Mouse (Mus musculus) right cerebral cortex, postnatal 25 days (tissue): ENCODE measurements at regions not wholly inside any gene's neighbourhood (a gene's known extent, or its start where the extent isn't known, plus 50 kb on each side); places are given as distances from the start of the nearest gene placed in this dataset.
A peak's percentile ranks its signal among the peaks of the same experiment; 100 is the strongest.

Experiments
- DNase-seq: peaks from one replicate; pipeline ENCODE4 v3.0.0; 2022

DNA sequence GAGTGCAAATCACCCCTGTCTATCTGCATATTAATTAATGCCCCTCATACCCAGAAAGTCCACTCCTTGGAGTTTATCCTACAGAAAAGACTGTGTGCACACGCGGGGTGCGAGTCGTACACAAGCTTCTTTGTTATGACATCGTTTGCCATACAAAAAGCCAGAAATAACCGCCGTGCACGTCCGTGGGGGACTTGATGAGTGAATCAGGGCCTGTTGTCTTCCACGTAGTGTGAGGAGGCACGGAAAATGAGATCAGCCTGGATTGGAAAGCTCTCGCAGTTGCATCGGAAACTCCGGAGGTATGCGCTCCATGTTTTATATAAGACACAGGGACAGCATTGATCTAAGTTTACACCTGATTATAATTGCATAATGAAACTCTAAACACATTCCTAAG lies 120.3 kb downstream of the Etnk1 start:
- peak; percentile 22 for DNase-seq

DNA sequence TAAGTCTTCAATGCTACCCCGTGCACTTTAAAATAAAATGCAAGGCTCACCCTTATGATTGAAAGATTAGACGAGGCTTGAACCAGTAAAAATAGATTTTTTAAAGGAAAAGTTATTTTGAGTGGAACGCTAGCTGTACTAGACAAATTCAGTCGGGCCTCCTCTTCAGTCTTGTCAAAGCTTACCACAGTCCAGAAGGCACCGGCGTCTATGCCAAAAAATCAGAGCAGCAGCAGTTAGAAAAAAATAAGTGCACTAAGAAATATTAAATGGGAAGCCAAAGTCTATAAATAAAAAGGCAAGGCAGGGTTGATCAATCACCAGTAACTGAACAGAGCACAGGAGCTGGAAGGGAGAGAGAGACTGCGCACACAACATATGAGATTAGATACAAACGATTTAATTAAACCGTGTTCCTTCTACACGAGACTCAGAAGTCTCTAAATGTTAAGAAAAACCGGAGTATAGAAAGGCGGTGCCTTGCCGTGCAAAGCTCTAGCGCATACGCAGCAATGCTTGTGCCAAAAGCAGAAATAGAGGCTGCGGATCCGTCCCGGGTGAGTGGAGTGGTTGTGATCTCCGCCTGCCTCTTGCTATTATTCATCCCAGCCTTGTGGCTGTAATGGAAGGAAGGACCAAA lies 121.6 kb downstream of the Etnk1 start:
- peak; percentile 48 for DNase-seq

DNA sequence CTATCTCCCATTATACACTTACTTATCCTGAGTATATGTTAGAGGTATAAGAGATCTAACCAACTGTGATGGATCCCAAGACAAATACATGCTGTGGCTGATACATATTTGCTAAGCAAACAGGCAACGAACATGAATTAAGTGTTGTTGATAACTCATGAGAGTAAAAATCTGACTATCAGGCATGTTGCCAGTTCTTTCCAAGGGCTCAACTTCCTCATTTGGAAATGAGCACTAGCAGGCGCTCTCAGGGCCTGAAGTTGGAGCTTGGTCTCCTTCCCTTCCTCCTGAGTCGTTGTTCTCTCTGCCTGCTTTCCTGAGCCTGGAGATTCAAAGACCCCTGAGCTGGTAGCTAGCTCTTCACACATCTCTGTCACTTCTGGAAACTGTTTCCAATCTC lies 126.6 kb downstream of the Etnk1 start:
- no peak for DNase-seq

DNA sequence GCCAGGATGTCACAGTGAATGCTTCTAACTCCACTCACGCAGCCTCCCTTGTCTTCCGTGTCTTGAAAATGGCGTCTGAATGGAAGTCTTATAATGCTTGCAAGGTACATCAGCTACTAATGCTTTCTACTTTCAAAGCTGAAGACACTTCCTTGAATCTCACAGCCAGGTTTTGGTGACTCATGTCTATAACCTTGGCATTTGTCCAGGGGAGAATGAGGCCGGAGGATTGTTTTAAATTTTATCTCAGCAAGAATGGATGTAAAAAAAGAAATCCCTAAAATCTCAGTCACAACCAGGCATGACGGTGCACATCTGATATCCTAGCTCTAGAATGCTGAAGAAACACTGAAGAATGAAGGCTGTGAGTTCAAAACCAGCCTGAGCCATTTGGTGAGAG lies 131.4 kb downstream of the Etnk1 start:
- DNase-seq: no peak

DNA sequence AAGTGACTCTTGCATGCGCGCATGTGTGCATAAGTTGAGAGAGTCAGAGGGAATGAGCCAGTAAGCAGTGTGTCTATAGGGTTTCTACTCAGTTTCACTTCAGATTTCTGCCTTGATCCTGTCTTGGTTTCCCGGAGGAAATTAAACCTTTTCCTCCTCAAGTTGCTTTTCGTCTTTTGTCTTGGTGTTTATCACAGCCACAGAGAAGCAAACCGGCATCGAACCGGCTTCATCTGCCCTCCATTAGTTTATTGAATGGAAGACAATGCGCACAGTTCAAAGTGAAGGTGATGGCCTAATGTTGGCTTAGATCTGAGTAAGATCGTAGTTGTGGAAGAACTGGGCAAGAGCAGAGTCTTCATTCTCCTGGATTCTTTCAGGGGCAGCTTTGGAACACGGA lies 134.4 kb downstream of the Etnk1 start:
- no peak for DNase-seq

DNA sequence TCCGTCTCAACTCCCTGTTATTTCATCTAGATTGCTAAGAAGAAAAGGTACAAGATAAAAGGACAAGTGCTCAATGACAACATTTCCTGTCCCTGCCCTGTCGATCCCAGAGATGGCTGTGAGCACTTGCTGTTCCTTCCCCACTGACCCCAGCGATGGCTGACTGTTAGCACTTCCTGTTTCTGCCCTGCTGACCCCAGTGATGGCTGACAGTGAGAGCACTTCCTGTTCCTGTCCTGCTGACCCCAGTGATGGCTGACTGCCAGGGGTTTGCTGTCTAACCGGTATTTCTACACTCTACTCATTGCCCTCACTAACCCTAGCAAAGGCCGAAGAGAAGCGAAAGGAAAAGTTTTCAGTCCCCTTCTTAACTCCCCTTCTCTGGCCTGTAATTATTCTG lies 140.3 kb downstream of the Etnk1 start:
- DNase-seq: no peak

DNA sequence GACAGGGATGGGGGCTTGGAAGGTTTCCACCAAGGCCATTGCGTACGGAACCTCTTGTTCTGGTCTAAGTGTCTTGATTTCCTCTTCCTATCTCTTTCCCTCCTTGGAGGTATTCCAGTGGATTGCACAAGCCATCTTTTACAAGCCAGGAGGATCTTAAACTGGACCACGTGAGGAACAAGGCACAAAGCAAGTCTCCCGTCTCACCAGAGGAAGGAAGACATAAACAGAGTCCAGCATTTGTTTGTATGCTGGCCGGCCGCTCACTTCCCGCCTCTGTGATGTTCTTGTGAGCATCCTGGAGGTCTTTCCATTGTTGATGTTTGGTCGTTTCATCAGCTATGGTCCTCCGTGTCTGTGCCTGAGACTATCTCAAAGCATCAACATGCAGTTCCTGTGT lies 148.8 kb downstream of the Etnk1 start:
- no peak for DNase-seq

DNA sequence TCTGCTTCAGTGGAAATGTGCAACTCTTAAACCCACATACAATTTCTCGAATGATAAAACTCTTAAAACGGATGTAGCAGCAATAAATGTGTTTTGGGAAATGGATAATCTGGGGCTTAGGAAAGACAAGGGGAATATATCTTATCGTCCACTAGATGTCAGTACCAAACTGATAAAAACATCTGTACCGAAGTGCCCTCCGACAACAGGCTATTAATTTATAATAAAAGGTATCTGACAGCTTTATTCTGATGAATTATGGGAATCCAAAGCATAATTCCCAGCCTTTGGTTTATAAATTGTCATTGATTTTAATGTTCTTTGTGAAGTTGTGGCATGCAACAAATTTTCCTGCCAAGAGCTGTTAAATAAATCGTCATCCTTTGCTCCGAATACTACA lies 153.4 kb downstream of the Etnk1 start:
- DNase-seq: no peak

DNA sequence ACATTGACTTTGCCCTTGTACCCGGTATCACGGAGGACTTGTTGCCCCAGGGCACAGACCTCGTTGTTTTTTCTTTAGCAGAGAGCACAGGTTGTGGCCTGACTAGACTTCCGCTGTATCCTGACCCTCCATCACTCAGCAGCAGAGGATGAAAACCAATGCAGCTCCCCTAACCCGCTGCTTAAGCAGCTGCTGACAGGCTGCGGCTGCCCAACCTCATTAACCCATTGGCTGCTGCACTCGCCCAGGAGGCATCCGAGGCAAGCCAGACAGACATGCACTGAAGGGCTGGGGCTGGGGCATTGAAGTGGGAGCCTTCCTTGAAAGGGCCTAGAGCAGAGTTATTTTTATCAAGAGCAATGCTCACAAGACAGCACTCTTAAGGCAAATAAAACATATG lies 157.6 kb downstream of the Etnk1 start:
- DNase-seq: no peak

DNA sequence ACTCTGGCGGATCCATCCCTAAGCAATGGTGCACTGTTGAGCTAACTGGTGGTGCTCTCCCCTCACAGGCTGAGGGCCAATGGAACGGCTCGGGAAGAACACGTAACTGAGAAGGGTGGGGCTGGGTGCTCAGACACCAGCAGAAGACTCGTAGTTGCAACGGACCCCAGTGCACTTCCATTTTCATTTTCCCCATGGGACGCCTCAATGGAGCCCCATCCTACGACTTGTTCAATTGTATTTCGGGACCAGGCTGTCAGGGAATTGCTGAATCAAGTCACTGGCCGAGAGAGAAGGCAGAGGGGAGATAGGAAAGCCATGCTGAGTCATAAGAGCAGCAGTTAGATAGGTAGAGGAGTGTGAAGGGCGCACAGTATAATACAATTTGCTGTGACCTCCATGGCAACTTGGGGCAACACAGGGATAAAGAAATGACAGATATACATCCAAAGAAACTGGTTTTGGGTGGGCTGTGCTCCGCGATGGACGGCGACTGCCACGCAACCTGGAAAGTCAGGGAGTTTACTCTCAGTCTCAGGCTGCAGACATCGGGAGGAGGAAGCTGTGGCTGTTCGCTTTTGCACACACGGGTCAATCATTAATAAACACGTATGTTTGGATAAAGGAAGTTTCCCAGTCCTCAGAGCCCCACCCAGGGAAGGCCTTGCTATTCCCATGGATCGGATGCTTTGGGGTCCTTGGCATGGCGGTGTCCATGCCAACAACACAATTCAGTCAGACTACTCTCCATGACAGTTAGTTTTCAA lies 160.1 kb downstream of the Etnk1 start:
- no peak for DNase-seq

DNA sequence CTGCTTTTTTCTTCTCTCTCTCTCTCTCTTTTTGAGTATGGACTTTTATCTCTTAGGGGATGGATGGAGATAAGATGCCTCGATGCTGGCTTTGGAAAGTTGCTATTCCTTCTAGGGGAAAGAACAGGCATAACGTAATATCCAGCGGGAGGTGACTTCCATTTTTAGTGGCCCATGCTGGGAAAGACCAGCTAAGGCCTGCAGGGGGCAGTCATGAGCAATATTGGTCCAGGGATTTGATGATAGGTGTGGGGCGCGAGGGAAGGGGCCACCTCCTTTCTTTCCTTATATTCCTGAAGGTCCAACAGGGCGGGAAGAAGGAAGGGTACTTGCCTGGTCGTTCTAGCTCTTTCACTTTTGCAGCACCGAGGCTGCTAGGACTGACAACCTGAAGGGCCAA lies 160.8 kb downstream of the Etnk1 start:
- no peak for DNase-seq

DNA sequence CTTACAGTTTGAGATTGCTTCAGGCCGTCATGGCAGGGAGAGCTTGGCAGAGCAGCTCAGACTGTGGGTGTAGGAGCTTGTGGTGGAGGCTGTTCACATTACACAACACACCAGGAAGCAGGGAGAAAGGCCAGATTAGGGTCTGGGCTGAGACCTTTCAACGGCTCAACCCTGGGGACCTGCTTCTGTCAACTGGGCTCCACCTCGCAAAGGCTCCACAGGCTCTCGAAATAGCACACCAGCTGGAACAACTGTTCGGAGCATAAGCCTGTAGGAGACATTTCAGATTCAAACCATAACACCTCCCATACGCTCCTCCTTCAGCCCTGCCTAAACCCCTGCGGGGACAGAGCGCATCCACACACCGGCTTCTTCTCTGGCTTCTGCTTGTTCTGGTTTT lies 161.2 kb downstream of the Etnk1 start:
- peak; percentile 43 for DNase-seq

DNA sequence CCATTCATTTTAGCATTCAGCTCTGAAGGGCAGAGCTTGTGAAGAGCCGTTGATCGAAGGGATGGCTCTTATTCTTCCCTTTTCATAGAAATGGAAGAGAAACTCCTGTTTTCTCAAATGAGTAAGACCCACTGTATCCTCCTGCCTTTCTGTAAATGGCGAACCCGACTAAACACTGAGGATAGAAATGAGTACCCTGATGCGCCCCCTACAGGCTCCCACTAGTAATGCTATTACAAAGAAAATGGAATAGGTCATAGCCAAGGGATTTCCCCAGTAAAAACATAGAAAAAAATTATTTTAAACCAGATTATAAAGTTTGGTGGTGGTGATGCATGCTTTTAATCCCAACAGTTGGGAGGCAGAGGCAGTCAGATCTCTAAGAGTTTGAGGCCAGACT lies 162.1 kb downstream of the Etnk1 start:
- no peak for DNase-seq

DNA sequence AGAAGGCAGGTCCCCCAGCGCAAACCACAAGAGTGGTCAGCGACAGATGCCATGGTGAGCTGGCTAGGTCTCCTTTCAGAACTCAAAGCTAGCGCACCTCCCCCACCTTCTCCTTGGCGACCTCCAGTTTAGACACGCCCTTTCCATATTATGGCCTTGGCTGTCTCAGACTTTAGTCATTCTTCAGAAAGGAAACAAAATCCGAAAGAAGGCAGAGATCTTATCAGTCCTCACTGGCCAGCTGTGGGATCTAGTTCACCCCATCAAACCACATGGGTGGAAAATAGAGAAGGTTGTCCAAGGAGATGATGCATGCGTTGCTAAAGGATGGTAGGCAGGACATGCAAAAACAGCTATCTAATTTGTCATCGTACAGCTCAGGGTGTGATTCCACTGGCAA lies 166.5 kb downstream of the Etnk1 start:
- no peak for DNase-seq

DNA sequence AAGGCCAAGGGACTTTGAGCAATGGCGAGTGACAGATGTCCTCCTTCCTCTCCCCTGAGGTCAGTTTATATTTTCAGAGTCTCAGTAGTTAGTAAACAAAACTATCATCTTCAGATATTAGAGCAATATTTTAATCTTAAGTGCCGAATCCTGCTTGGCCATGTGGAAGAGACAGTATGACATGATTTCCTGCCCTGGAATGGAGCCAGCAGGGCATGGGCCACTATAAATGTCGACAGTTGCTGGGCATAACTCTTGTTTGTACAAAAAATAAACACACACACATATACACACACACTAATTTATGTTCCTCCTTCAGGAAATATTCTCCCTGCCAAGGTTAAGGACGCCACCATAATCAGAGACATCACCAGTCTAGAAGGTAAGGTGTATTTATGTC lies 169.6 kb downstream of the Etnk1 start:
- DNase-seq: no peak

DNA sequence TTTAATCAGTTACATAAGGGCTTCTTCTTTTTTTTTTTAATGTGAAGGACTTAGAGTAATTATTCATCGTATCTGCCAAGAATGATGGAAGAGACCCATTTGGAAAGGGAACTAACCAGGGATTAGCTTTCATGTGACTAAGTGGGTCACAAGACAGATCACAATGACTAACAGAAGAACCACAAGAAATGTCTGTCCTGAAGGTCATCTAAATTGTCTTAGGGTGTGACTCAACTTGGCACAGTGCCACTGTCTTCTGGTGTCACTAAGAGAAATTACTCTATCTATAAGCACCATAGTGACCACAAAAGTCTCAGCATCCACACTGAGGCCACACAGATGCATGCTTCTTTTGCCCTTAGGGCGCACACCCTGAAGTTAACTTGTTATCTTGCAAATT lies 182.0 kb downstream of the Etnk1 start:
- no peak for DNase-seq

DNA sequence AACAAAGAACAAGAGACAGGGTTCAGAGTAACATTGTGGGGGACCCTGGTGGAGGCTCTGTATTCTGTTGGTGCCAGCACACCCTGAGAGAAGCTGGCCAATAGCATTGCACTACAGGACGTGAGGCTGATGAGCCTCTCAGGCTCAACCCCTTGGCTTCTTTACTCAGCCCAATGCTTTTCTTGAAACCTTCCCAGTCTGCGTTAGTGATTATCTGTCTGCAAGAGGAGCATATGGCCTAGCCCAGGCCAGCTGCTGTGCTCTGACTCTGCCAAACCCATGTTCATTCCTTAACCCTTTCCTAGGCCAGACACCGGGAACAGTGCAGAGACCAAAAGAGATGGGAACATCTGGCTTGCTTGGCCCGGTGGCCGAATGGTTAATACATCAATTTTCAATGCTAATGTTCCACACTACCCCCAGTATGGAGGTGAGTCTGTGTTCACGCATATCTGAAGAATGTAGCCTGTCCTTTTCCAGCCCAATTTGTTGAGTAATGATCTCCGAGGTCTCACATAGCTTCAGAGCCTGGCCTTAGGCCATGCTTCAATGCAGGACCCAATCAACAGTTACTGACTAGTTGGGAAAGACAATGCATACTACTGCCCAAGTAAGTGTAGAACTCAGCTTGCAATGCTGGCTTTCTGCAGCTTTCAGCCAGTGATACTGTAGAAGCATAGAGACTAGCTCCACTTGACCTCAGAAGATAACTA lies 192.5 kb downstream of the Etnk1 start:
- DNase-seq: no peak

DNA sequence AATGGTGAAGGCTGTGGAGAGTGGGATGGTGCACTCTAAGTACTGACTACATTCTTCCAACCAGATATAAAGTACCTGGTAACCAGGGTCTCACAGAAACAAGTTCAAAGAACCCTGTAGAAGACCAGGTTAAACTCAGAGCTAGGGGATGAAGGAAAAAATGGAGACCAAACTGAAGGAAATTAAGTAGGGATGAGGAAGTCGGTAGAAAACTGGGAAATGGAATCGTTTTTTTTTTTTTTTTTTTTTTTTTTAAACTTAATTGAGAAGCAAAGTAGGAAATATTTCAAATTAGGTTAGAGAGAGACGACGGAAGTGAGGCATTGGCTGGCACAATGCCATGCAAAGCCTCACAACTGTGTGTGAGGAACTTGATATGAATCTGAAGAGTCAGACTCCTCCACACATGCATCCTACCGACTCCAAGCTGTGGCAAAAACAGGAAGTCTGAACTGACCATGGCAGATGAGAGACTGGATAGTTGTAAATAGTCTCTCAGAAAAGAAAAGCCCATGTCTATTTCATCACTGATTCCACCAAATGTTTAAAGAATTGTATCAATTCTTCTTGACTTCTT lies 194.2 kb downstream of the Etnk1 start:
- no peak for DNase-seq

DNA sequence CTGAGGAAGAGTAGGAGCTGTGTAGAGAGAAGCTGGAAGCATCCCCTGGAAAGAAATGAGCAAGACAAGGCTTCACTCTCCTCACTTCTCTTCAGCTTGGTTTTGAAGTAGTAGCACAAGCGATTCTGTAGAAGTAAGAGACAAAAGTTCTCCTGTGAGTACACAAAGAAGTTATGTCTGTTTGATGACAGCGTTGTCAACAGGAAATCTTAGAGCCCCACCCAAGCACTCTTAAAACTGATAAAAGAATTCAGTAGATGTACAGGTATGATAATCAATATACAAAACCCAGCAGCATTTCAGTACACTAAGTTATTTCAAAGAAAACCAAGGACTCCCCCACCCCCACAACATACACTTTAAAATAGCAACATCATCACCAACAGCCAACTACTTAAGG lies 194.9 kb downstream of the Etnk1 start:
- DNase-seq: no peak

DNA sequence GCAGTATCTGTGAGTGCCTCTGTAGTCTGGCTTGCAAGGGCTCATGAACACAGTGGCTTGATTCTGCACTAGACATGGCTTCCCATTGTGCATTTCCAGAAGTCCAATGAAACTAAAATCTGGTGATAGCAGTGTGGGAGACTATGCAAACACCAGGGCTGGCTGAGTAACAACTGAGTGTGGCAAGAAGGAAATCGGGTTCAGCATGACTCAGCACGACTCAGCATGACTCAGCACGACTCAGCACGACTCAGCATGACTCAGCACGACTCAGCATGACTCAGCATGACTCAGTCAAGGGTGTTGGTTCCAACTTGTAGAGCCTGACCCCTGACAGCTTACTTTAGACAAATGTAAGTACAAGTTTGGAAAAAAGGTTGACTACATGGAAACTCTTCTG lies 198.8 kb downstream of the Etnk1 start:
- DNase-seq: no peak

DNA sequence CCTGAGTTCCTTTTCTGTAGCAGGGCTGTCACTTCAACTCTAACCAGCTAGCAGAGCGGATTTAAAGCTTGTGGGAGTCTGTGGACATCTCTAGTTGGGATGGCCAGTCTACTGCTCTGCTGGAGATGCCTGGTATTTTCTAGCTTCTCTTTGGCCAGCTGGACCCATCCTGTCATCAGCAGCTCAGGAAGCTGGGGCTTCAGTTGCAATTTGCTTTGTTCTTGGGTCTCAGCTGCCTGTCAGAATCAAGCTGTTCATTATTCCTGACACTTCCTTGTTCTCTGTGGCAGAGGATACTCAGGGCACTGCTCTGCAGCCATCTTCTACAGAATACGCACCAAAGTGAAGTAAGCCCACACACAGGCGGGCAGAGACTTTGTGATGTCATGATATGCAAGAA lies 200.8 kb downstream of the Etnk1 start:
- no peak for DNase-seq

DNA sequence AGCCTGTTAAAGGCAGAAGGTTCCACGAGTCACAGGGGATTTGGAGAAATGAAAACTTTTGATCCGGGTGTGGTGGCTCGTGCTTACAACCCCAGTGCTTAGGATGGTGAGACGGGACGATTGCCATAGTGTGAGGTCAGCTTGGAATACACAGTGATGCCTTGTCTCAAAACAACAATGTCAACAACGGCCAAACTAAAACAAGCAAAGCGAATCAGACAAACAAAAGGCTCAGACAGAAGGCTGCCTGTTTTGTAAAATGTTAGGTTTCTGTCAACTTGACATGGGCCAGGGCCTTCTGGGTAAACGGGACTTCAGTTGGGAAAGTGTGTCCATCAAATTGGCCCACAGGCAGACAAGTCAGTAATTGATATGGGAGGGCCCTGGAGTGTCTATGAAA lies 201.6 kb downstream of the Etnk1 start:
- no peak for DNase-seq

DNA sequence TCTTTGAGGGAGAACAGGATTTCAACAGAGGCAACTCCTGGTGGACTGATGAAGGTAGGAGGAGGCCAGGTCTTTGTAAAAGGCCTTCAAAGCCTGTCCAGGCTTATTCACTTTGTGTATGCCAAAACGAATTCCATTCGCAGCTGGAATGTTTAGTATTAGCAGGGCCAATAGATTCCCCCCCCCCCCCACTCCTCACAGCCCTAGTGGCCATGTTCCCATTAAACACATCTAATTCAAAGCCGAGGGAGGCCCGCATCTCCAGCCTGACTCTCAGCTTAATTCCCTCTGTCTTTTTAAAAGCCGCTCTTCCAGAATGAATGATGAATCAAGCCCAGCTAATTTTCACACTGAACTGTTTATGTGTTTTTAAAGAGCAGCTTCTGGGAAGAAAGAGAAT lies 205.5 kb downstream of the Etnk1 start:
- DNase-seq: no peak

DNA sequence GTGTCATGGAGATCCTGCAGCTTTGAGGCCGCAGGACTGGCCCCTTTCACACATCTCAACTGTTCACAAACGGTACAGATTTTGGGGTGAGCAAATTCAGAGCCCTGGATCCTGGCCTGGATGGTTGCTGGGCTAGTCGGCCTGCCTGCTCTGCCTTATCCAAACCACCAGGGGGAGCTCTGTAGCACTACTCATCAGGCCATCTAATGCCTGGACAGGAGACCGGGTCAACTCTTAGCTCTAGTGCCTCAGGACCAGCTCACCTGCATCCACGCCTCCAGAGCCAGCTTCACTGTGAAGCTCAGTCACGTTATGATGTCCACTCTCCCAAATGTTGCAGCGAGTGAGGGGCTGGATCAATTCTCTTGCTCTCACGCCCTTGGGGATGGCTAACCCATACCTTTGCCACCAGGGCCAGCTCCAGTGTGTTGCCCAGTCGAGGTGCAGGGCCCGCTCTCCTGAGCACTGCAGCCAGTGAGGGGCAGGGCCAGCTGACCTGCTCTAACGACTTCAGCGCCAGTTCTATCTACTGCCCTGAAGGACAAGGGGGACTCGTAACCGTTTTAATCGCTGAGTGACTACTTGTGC lies 206.8 kb downstream of the Etnk1 start:
- DNase-seq: peak; percentile 38
